Mouse (Mus musculus): Measurements from ENCODE around the gene B4galt1.

The B4galt1 gene

GRCm38 (mm10) chr4:40872129-40872528 lies 18.3 kb upstream of the B4galt1 start:
- no peak for DNase-seq (ENCODE audit: low read depth, low spot score)

GRCm38 (mm10) chr4:40870206-40870605 lies 16.4 kb upstream of the B4galt1 start:
- no peak for DNase-seq (ENCODE audit: low read depth, low spot score)

GRCm38 (mm10) chr4:40868554-40869232 lies 14.9 kb upstream of the B4galt1 start:
- no peak for DNase-seq (ENCODE audit: low read depth, low spot score)

GRCm38 (mm10) chr4:40864361-40864760 lies 10.6 kb upstream of the B4galt1 start:
- no peak for DNase-seq (ENCODE audit: low read depth, low spot score)

- DNase-seq (ENCODE audit: low read depth, low spot score), result no peak
These were observed 9.5 kb upstream of the B4galt1 start for GRCm38 (mm10) chr4:40863340-40863739.

GRCm38 (mm10) chr4:40861131-40861530 lies 7.3 kb upstream of the B4galt1 start:
- DNase-seq (ENCODE audit: low read depth, low spot score), result no peak

GRCm38 (mm10) chr4:40857824-40858346 lies 4.1 kb upstream of the B4galt1 start:
- no peak for DNase-seq (ENCODE audit: low read depth, low spot score)

- no peak for DNase-seq (ENCODE audit: low read depth, low spot score)
These were observed 2.8 kb upstream of the B4galt1 start for GRCm38 (mm10) chr4:40856571-40856970.

GRCm38 (mm10) chr4:40854387-40854933 lies 655 bp upstream of the B4galt1 start:
- DNase-seq (ENCODE audit: low read depth, low spot score), result no peak

GRCm38 (mm10) chr4:40852861-40853564 lies 792 bp downstream of the B4galt1 start:
- DNase-seq (ENCODE audit: low read depth, low spot score), result no peak

- no peak for DNase-seq (ENCODE audit: low read depth, low spot score)
These were observed 1.5 kb downstream of the B4galt1 start for GRCm38 (mm10) chr4:40852249-40852781.

- DNase-seq (ENCODE audit: low read depth, low spot score), result no peak
These were observed 2.0 kb downstream of the B4galt1 start for GRCm38 (mm10) chr4:40851763-40852248.

GRCm38 (mm10) chr4:40851031-40851762 lies 2.6 kb downstream of the B4galt1 start:
- DNase-seq (ENCODE audit: low read depth, low spot score), result no peak

- DNase-seq (ENCODE audit: low read depth, low spot score), result no peak
These were observed 3.2 kb downstream of the B4galt1 start for GRCm38 (mm10) chr4:40850582-40850981.

GRCm38 (mm10) chr4:40849518-40849917 lies 4.3 kb downstream of the B4galt1 start:
- DNase-seq (ENCODE audit: low read depth, low spot score), result no peak

- DNase-seq (ENCODE audit: low read depth, low spot score), result no peak
These were observed 5.6 kb downstream of the B4galt1 start for GRCm38 (mm10) chr4:40848246-40848645.

- no peak for DNase-seq (ENCODE audit: low read depth, low spot score)
These were observed 6.6 kb downstream of the B4galt1 start for GRCm38 (mm10) chr4:40847160-40847559.

GRCm38 (mm10) chr4:40846143-40846931 lies 7.5 kb downstream of the B4galt1 start:
- no peak for DNase-seq (ENCODE audit: low read depth, low spot score)

- DNase-seq (ENCODE audit: low read depth, low spot score), result no peak
These were observed 8.7 kb downstream of the B4galt1 start for GRCm38 (mm10) chr4:40844811-40845751.

Measured in WW6 (cell line).